Mouse (Mus musculus): ENCODE measurements around the gene Dcbld2.
A peak's percentile ranks its signal among the peaks of the same experiment; 100 is the strongest.

Dcbld2 gene

GRCm38 (mm10) chr16:58487861-58488260 lies 79.6 kb downstream of the Dcbld2 start:
- DNase-seq (ENCODE audit: low read depth, low spot score): no peak

- DNase-seq (ENCODE audit: low read depth, low spot score): no peak
Measured at GRCm38 (mm10) chr16:58496791-58497190, 88.5 kb downstream of the Dcbld2 start.

- DNase-seq (ENCODE audit: low read depth, low spot score): peak; percentile 91
Measured at GRCm38 (mm10) chr16:58497886-58498713, 89.9 kb downstream of the Dcbld2 start.

- peak; percentile 59 for DNase-seq (ENCODE audit: low read depth, low spot score)
Measured at GRCm38 (mm10) chr16:58499172-58499584, 90.9 kb downstream of the Dcbld2 start.

GRCm38 (mm10) chr16:58499650-58500049 lies 91.4 kb downstream of the Dcbld2 start:
- DNase-seq (ENCODE audit: low read depth, low spot score): peak; percentile 41

GRCm38 (mm10) chr16:58501760-58502301 lies 93.6 kb downstream of the Dcbld2 start:
- peak; percentile 87 for DNase-seq (ENCODE audit: low read depth, low spot score)

- DNase-seq (ENCODE audit: low read depth, low spot score): no peak
Measured at GRCm38 (mm10) chr16:58502566-58502965, 94.3 kb downstream of the Dcbld2 start.

GRCm38 (mm10) chr16:58504945-58505344 lies 96.7 kb downstream of the Dcbld2 start:
- no peak for DNase-seq (ENCODE audit: low read depth, low spot score)

GRCm38 (mm10) chr16:58512181-58512761 lies 104.0 kb downstream of the Dcbld2 start:
- no peak for DNase-seq (ENCODE audit: low read depth, low spot score)

GRCm38 (mm10) chr16:58512887-58513286 lies 104.6 kb downstream of the Dcbld2 start:
- DNase-seq (ENCODE audit: low read depth, low spot score): no peak

GRCm38 (mm10) chr16:58513755-58514154 lies 105.5 kb downstream of the Dcbld2 start:
- DNase-seq (ENCODE audit: low read depth, low spot score): no peak

GRCm38 (mm10) chr16:58514565-58514964 lies 106.3 kb downstream of the Dcbld2 start:
- peak; percentile 82 for DNase-seq (ENCODE audit: low read depth, low spot score)

GRCm38 (mm10) chr16:58516161-58516560 lies 107.9 kb downstream of the Dcbld2 start:
- no peak for DNase-seq (ENCODE audit: low read depth, low spot score)

GRCm38 (mm10) chr16:58516960-58517798 lies 108.9 kb downstream of the Dcbld2 start:
- no peak for DNase-seq (ENCODE audit: low read depth, low spot score)

Data from A20 (cell line).